Mouse (Mus musculus) olfactory bulb, adult 2 months (tissue): ENCODE results near the gene BC030499.

Experiments
- CTCF ChIP-seq: fragments of 200-500 bp; IDR thresholded peaks from 2 replicates; pipeline ENCODE4 v1.5.1; 2012; ENCODE audit warnings: low read depth, mild to moderate bottlenecking, low read length, moderate library complexity; ENCODE audit not compliant: insufficient read depth
- POLR2A ChIP-seq: fragments of 200-500 bp; IDR thresholded peaks from 2 replicates; pipeline ENCODE4 v1.6.1; 2012; ENCODE audit warnings: mild to moderate bottlenecking, low read depth, low read length, moderate library complexity; ENCODE audit not compliant: insufficient read depth

- TF ChIP-seq CTCF (no peak), POLR2A (no peak)
Observed at GRCm38 (mm10) chr11:78344890-78345715, 54.5 kb downstream of the BC030499 start.
